Mouse (Mus musculus) myocyte (in vitro differentiated cells): Measurements from ENCODE around the gene Olfr1104.

ENCODE experiments used
- MYOD1 ChIP-seq, 3 experiments: IDR thresholded peaks; one replicate each; pipeline ENCODE4 v1.6.1; 2011; ENCODE audit warnings: control low read depth in 2 of 3, low read depth in 2 of 3, mild to moderate bottlenecking in 2 of 3, moderate library complexity in 1 of 3; ENCODE audit not compliant: insufficient read length in 2 of 3, control insufficient read depth in 1 of 3
- POLR2A ChIP-seq: IDR thresholded peaks from one replicate; pipeline ENCODE4 v1.6.1; 2011; ENCODE audit warnings: low read depth, mild to moderate bottlenecking, control low read depth, moderate library complexity; ENCODE audit not compliant: insufficient read length
- TCF12 ChIP-seq: IDR thresholded peaks from one replicate; pipeline ENCODE4 v1.6.1; 2011; ENCODE audit warnings: mild to moderate bottlenecking, control low read depth; ENCODE audit not compliant: poor library complexity, insufficient read depth, severe bottlenecking

DNA sequence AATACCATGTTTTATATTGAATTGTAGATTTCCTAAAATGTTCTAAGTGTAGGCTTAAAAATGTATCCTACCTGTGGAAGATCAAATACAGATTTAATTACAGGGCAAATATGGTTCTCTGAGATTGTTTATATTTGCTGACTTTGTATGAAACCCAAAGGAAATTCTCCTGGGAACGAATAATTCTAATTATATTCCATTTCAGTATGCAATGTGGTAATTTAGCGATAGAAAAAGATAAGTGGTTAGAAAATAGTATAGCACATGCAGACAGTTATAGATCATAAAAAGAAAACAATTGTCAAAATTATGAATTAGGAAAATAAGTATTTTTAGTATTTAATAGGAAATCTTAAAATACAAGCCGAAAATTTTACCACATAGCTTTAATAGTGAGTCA, 35.8 kb downstream of the Olfr1104 start, which contains the start of gene Olfr1101:
- TF ChIP-seq MYOD1 (IDR thresholded peaks at IDR 0.05; ENCODE audit: control insufficient read depth in 1 of 3, insufficient read length in 2 of 3, low read depth in 2 of 3): no peak
- TF ChIP-seq POLR2A: no peak
- no peak for TF ChIP-seq TCF12
